Mouse (Mus musculus) liver, postnatal 0 days (tissue): ENCODE data around the gene Foxc2.

Experiments used
- CTCF ChIP-seq: sonication (generic); IDR thresholded peaks from 2 replicates; pipeline ENCODE4 v1.5.1; 2016; ENCODE audit warnings: antibody characterized with exemption, low read depth
- EP300 ChIP-seq: IDR thresholded peaks from 2 replicates; pipeline ENCODE4 v1.6.1; 2016; ENCODE audit warnings: antibody characterized with exemption, low read depth, mild to moderate bottlenecking

DNA sequence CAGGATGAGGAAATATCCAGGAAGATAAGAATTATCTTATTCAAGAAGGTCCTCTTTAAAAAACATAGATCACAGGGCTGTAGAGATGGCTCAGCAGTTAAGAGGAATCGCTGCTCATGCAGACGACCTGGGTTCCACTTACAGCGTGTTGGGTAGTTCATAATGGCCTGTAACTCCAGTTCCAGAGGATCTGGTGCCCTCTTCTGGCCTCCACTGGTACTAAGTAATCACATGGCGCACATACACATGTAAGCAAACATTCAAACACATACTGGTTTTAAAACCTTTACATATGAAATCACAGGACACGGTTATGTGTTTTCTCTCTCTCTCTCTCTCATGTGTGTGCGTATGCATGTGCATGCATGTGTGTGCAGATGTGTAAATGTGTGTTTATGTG is 20.9 kb downstream of the Foxc2 start:
- TF ChIP-seq CTCF (no peak), EP300 (no peak)
